ENCODE assay signal across 9 mouse cellular contexts in the genomic region with DNA sequence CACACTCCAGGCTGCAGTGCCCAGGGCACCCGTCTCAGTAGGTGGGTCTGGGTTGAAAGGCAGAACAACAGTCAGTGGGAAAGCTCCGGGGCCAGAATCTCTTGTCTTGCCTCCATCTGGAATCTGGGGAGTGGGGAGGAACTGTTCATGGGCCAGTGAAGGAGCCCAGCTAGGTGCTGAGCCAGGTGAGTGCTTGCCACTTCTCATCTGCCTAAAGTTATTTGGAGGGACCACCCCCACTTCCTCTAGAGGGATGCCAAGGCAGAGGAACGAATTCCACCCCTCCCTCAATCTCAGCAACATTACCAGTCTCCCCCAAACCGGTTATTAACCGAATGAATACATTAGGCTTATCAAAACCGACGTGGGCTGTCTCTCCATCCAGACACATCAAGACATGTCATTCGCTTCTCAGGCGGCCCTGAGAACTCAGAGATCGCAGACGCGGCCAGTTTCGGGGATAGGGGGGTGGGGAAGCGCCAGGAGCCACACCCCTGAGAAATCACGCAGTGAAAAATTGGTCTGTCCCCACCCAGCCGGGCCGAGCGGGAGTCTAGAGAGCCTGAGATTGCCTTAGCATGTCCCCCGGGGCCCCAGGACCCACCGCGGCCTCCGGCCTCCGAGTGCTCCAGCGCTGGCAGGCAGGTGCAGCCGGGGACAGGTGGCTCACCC. TPM values are rescaled to one million over a fixed set of nuclear protein-coding genes. Genes with fewer than 3 reads are reported as not detected.
DNase-seq lines count a peak whose midpoint lies in the region; ATAC-seq and TF ChIP-seq lines count a peak whose summit lies in the region.
"Had no signal": no experiment of that assay in that cellular context is flagged by ENCODE, and none has a peak within 500 bp of the region (broad histone marks: within the 10 kb centered on the region; RNA-seq: fewer than 3 reads in every experiment).

No protein-coding gene starts in this region.

- no peak for DNase-seq in kidney, adult 2 months
- DNase-seq in kidney, adult 9 months = no peak
- peak; percentile 56 for DNase-seq in NIH3T3 (ENCODE audit: low read depth)
- no peak for DNase-seq in right cerebral cortex, postnatal 14 days
- DNase-seq in cerebellum, postnatal 36 days = no peak
- DNase-seq in cerebellum, adult 8-10 months = no peak
- DNase-seq: left cerebral cortex, postnatal 4 days had no signal

- no peak for TF ChIP-seq POLR2A in kidney, adult 2 months (IDR thresholded peaks at IDR 0.05; ENCODE audit: low read depth, low read length)

- 7% methylated on average over 25 of the region's 25 CpGs for WGBS in kidney, adult 2 months
- 7% methylated on average over 25 of the region's 25 CpGs for WGBS in heart, embryonic 13.5 days
- 3% methylated on average over 25 of the region's 25 CpGs for WGBS in lung, embryonic 15.5 days

- ATAC-seq in heart, embryonic 13.5 days (ENCODE audit: extremely low read depth, insufficient number of reproducible peaks, low FRiP score, low TSS enrichment) = no peak
- no peak for ATAC-seq in lung, embryonic 15.5 days (ENCODE audit: borderline replicate concordance, extremely low read depth, low FRiP score, low TSS enrichment)

- H3K27ac ChIP-seq in kidney, adult 2 months (ENCODE audit: insufficient read depth, low read depth, low read length) = no peak overlapping the region
- no peak overlapping the region for H3K27ac ChIP-seq in heart, embryonic 13.5 days (replicated peaks)
- H3K27ac ChIP-seq in lung, embryonic 15.5 days = peak overlapping the region; percentile 31

- no peak for TF ChIP-seq CTCF in kidney, adult 2 months (conservative IDR thresholded peaks at IDR 0.05; ENCODE audit: insufficient read depth, insufficient read length, low read depth, low read length)

- H3K9ac ChIP-seq in heart, embryonic 13.5 days = peak overlapping the region; percentile 67; the same call in 1 of the 2 replicates
- peak overlapping the region; percentile 51 for H3K9ac ChIP-seq in lung, embryonic 15.5 days

- no peaks in the 10 kb centered on the region for H3K27me3 ChIP-seq in kidney, adult 2 months (replicated peaks; ENCODE audit: control insufficient read depth, insufficient read depth, low read length)
- peaks cover 73% of the 10 kb centered on the region for H3K27me3 ChIP-seq in heart, embryonic 13.5 days (replicated peaks)
- peaks cover 48% of the 10 kb centered on the region for H3K27me3 ChIP-seq in lung, embryonic 15.5 days

- peak overlapping the region; percentile 48; the same call in 1 of the 2 replicates for H3K4me3 ChIP-seq in kidney, adult 2 months (ENCODE audit: insufficient read depth, low read depth, low read length)
- peak overlapping the region; percentile 54 for H3K4me3 ChIP-seq in heart, embryonic 13.5 days
- peak overlapping the region; percentile 52 for H3K4me3 ChIP-seq in lung, embryonic 15.5 days

- no peaks in the 10 kb centered on the region; the same call in 1 of the 2 replicates for H3K4me1 ChIP-seq in kidney, adult 2 months (ENCODE audit: control insufficient read depth, insufficient read depth, low read length)
- peaks cover 52% of the 10 kb centered on the region for H3K4me1 ChIP-seq in heart, embryonic 13.5 days
- H3K4me1 ChIP-seq in lung, embryonic 15.5 days = peaks cover 52% of the 10 kb centered on the region

- H3K4me2 ChIP-seq in heart, embryonic 13.5 days = peak overlapping the region; percentile 73
- H3K4me2 ChIP-seq in lung, embryonic 15.5 days = peak overlapping the region; percentile 62

- H3K36me3 ChIP-seq in kidney, adult 2 months (ENCODE audit: control insufficient read depth, insufficient read depth, low read length) = no peaks in the 10 kb centered on the region
- no peaks in the 10 kb centered on the region for H3K36me3 ChIP-seq in heart, embryonic 13.5 days
- H3K36me3 ChIP-seq in lung, embryonic 15.5 days = no peaks in the 10 kb centered on the region

- H3K9me3 ChIP-seq in heart, embryonic 13.5 days = no peaks in the 10 kb centered on the region
- no peaks in the 10 kb centered on the region for H3K9me3 ChIP-seq in lung, embryonic 15.5 days

RNA-seq across cellular contexts. Expression of gene Ppl, which starts 0.8 kb away (rescaled TPM):
- polyA plus RNA-seq in kidney, adult 2 months (2012; rRNA removed) = 3.3 and 3.9 TPM in 2 replicates
- 1.2 and 1.4 TPM in 2 replicates for polyA plus RNA-seq in heart, embryonic 13.5 days (2015; fragmentation: Nextera tagmentation; extraction: Ambion mirVana)
- 6.3 and 6.7 TPM in 2 replicates for polyA plus RNA-seq in lung, embryonic 15.5 days (2015; fragmentation: Nextera tagmentation; extraction: Ambion mirVana)

RNA-seq across cellular contexts. Expression of gene Sec14l5, which starts 15.5 kb away (rescaled TPM):
- polyA plus RNA-seq in kidney, adult 2 months (2012; rRNA removed) = 0.07 and 0.34 TPM in 2 replicates
- polyA plus RNA-seq in heart, embryonic 13.5 days (2015; fragmentation: Nextera tagmentation; extraction: Ambion mirVana) = 0.04 and 0.08 TPM in 2 replicates
- polyA plus RNA-seq in lung, embryonic 15.5 days (2015; fragmentation: Nextera tagmentation; extraction: Ambion mirVana) = 0.65 and 0.78 TPM in 2 replicates
